Mouse (Mus musculus) heart, postnatal 25 days (tissue): ENCODE results near the gene Hcrtr2. TPM values are rescaled to one million over a fixed set of nuclear protein-coding genes. Genes with fewer than 3 reads are reported as not detected.

Experiments used
- DNase-seq: peaks from one replicate; pipeline ENCODE4 v3.0.0; 2022; ENCODE audit warnings: low spot score
- intact Hi-C: fragments of 180-260 bp; cut with DNase I; formaldehyde crosslinking; loops from one replicate; pipeline ENCODE4 v1.15.1; 2025
- total RNA-seq, 2 experiments: library from RNA; stranded (reverse); gene quantifications; 2 replicates each; pipeline ENCODE4 v1.2.3; 2021

The Hcrtr2 gene
- not detected for total RNA-seq

GRCm38 (mm10) chr9:76323756-76324155 lies at the start of gene Hcrtr2:
Gene Hcrtr2, minus strand, starts transcription at chr9:76323856.
- intact Hi-C loops: no loop called here
- no peak for DNase-seq

- intact Hi-C loops: no loop called here
- no peak for DNase-seq
Measured at GRCm38 (mm10) chr9:76364874-76365273, 41.2 kb upstream of the Hcrtr2 start.

- no peak for DNase-seq
- intact Hi-C loops: no loop called here
Measured at GRCm38 (mm10) chr9:76360374-76360773, 36.7 kb upstream of the Hcrtr2 start.

- intact Hi-C loops: no loop called here
Measured at GRCm38 (mm10) chr9:76352346-76352745, 28.7 kb upstream of the Hcrtr2 start.

GRCm38 (mm10) chr9:76347298-76347697 lies 23.6 kb upstream of the Hcrtr2 start:
- intact Hi-C loops: no loop called here

More at GRCm38 (mm10) chr9:76352346-76352745, 28.7 kb upstream of the Hcrtr2 start:
- DNase-seq: no peak

GRCm38 (mm10) chr9:76331081-76331480 lies 7.4 kb upstream of the Hcrtr2 start:
- intact Hi-C loops: no loop called here
- DNase-seq: no peak

More at GRCm38 (mm10) chr9:76347298-76347697, 23.6 kb upstream of the Hcrtr2 start:
- DNase-seq: no peak

GRCm38 (mm10) chr9:76323186-76323701 lies 412 bp downstream of the Hcrtr2 start:
- no peak for DNase-seq

GRCm38 (mm10) chr9:76322122-76323052 lies 1.3 kb downstream of the Hcrtr2 start:
- intact Hi-C loops: no loop called here
- no peak for DNase-seq

More at GRCm38 (mm10) chr9:76323186-76323701, 412 bp downstream of the Hcrtr2 start:
- intact Hi-C loops: no loop called here

- intact Hi-C loops: no loop called here
- DNase-seq: no peak
Measured at GRCm38 (mm10) chr9:76321589-76321988, 2.1 kb downstream of the Hcrtr2 start.

- DNase-seq: no peak
- intact Hi-C loops: no loop called here
Measured at GRCm38 (mm10) chr9:76320755-76321154, 2.9 kb downstream of the Hcrtr2 start.

- intact Hi-C loops: no loop called here
- no peak for DNase-seq
Measured at GRCm38 (mm10) chr9:76318302-76318701, 5.4 kb downstream of the Hcrtr2 start.

- DNase-seq: no peak
- intact Hi-C loops: no loop called here
Measured at GRCm38 (mm10) chr9:76315096-76315495, 8.6 kb downstream of the Hcrtr2 start.

GRCm38 (mm10) chr9:76313921-76314320 lies 9.7 kb downstream of the Hcrtr2 start:
- intact Hi-C loops: no loop called here
- no peak for DNase-seq

GRCm38 (mm10) chr9:76312221-76312620 lies 11.4 kb downstream of the Hcrtr2 start:
- intact Hi-C loops: no loop called here
- DNase-seq: no peak

- no peak for DNase-seq
- intact Hi-C loops: no loop called here
Measured at GRCm38 (mm10) chr9:76291384-76291783, 32.3 kb downstream of the Hcrtr2 start.

- intact Hi-C loops: no loop called here
- no peak for DNase-seq
Measured at GRCm38 (mm10) chr9:76270886-76271285, 52.8 kb downstream of the Hcrtr2 start.

- intact Hi-C loops: no loop called here
- no peak for DNase-seq
Measured at GRCm38 (mm10) chr9:76257731-76258130, 65.9 kb downstream of the Hcrtr2 start.

- intact Hi-C loops: no loop called here
- no peak for DNase-seq
Measured at GRCm38 (mm10) chr9:76252544-76252943, 71.1 kb downstream of the Hcrtr2 start.

GRCm38 (mm10) chr9:76252109-76252508 lies 71.5 kb downstream of the Hcrtr2 start:
- no peak for DNase-seq
- intact Hi-C loops: no loop called here

GRCm38 (mm10) chr9:76242322-76242721 lies 81.3 kb downstream of the Hcrtr2 start:
- intact Hi-C loops: no loop called here
- no peak for DNase-seq

- intact Hi-C loops: loop anchor here (2.0 kb wide), 1 partner anchor 475 kb away; no protein-coding TSS in a partner anchor
- DNase-seq: no peak
Measured at GRCm38 (mm10) chr9:76237946-76238345, 85.7 kb downstream of the Hcrtr2 start.
